Mouse (Mus musculus) C2C12 (cell line): Measurements from ENCODE around the gene Mthfd1l. TPM values are rescaled to one million over a fixed set of nuclear protein-coding genes. Genes with fewer than 3 reads are reported as not detected.

Experiments
- H3K27me3 ChIP-seq: one replicate; pipeline ENCODE4 v1.6.1; 2011; ENCODE audit not compliant: control insufficient read depth, insufficient read depth, insufficient read length
- H3K36me3 ChIP-seq: one replicate; pipeline ENCODE4 v1.6.1; 2011; ENCODE audit not compliant: control insufficient read depth, insufficient read depth
- H3K4me3 ChIP-seq: one replicate; pipeline ENCODE4 v1.5.1; 2011; ENCODE audit warnings: mild to moderate bottlenecking, control low read depth; ENCODE audit not compliant: poor library complexity, insufficient read depth, severe bottlenecking
- H3K79me2 ChIP-seq: one replicate; pipeline ENCODE4 v1.6.1; 2011; ENCODE audit not compliant: control insufficient read depth, insufficient read depth
- H3K79me3 ChIP-seq: one replicate; pipeline ENCODE4 v1.6.1; 2011; ENCODE audit warnings: low read depth, control low read depth
- H3ac ChIP-seq: one replicate; pipeline ENCODE3; 2011; ENCODE audit warnings: low read depth; ENCODE audit not compliant: control insufficient read depth, insufficient read length
- CEBPB ChIP-seq: IDR thresholded peaks from one replicate; pipeline ENCODE4 v1.6.1; 2011; ENCODE audit warnings: low read depth, mild to moderate bottlenecking, control low read depth, moderate library complexity
- CTCF ChIP-seq: IDR thresholded peaks from one replicate; pipeline ENCODE4 v1.5.1; 2011; ENCODE audit not compliant: control insufficient read depth, insufficient read depth, insufficient read length
- FOSL1 ChIP-seq: IDR thresholded peaks from one replicate; pipeline ENCODE4 v1.8.0; 2011; ENCODE audit warnings: mild to moderate bottlenecking, low read length; ENCODE audit not compliant: poor library complexity, insufficient read depth, severe bottlenecking
- MAX ChIP-seq: IDR thresholded peaks from one replicate; pipeline ENCODE4 v1.6.1; 2011; ENCODE audit warnings: mild to moderate bottlenecking, control low read depth
- MYOD1 ChIP-seq: IDR thresholded peaks from one replicate; pipeline ENCODE4 v1.6.1; 2011; ENCODE audit warnings: low read depth; ENCODE audit not compliant: control insufficient read depth, insufficient read length
- MYOG ChIP-seq: IDR thresholded peaks from one replicate; pipeline ENCODE4 v1.6.1; 2011; ENCODE audit not compliant: control insufficient read depth, insufficient read length; ENCODE audit errors: extremely low read depth
- USF1 ChIP-seq: IDR thresholded peaks from one replicate; pipeline ENCODE4 v1.6.1; 2011; ENCODE audit warnings: low read depth, mild to moderate bottlenecking, control low read depth, moderate library complexity
- polyA plus RNA-seq: library from polyadenylated mRNA; unstranded; fragments of >200 nt; fragmentation: generic; extraction: Trizol; gene quantifications from one replicate; pipeline ENCODE4 v1.2.1, GENCODE M21; 2012; ENCODE audit warnings: missing spikeins

Mthfd1l gene
- polyA plus RNA-seq, 1 experiment = 43.6 TPM

GRCm38 (mm10) chr10:4079643-4080244, 106.8 kb downstream of the Mthfd1l start:
- Histone ChIP-seq H3ac (no peak overlapping the region), H3K79me2 (no peaks in the 10 kb centered on the region), H3K79me3 (no peaks in the 10 kb centered on the region), H3K27me3 (no peaks in the 10 kb centered on the region), H3K36me3 (peaks cover 20% of the 10 kb centered on the region), H3K4me3 (no peak overlapping the region)
- no peak for TF ChIP-seq CEBPB
- no peak for TF ChIP-seq MAX
- no peak for TF ChIP-seq USF1
- no peak for TF ChIP-seq MYOD1
- no peak for TF ChIP-seq FOSL1
- no peak for TF ChIP-seq MYOG
- no peak for TF ChIP-seq CTCF

DNA sequence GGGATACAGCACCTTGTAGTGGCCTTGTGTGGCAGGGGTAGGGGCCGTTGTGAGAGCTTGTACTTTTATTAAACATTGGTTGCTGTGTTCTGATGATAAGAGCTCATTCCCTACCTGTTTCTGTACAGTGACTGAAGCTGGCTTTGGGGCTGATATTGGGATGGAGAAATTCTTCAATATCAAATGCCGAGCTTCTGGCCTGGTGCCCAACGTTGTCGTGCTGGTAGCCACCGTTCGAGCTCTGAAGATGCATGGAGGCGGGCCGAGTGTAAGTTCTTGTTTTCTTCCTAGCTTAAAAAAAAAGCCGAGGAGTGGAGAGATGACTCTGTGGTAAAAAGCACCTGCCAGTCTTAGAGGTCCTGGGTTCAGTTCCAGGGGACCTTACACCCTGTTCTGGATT, 110.7 kb downstream of the Mthfd1l start:
- TF ChIP-seq MYOG (no peak), CTCF (no peak), USF1 (no peak), FOSL1 (no peak), MAX (no peak), CEBPB (no peak), MYOD1 (no peak)
- no peaks in the 10 kb centered on the region for H3K79me3 ChIP-seq
- H3K36me3 ChIP-seq = peaks cover 38% of the 10 kb centered on the region
- no peak overlapping the region for H3K4me3 ChIP-seq
- H3K79me2 ChIP-seq = no peaks in the 10 kb centered on the region
- H3K27me3 ChIP-seq = no peaks in the 10 kb centered on the region
- H3ac ChIP-seq = no peak overlapping the region

- no peaks in the 10 kb centered on the region for H3K27me3 ChIP-seq
- no peak overlapping the region for H3K4me3 ChIP-seq
- no peaks in the 10 kb centered on the region for H3K79me3 ChIP-seq
- no peak overlapping the region for H3ac ChIP-seq
- peaks cover 51% of the 10 kb centered on the region for H3K36me3 ChIP-seq
- H3K79me2 ChIP-seq = no peaks in the 10 kb centered on the region
- TF ChIP-seq MYOG (no peak), CEBPB (no peak), CTCF (no peak), MAX (no peak), FOSL1 (no peak), MYOD1 (no peak), USF1 (no peak)
Measured at GRCm38 (mm10) chr10:4084907-4085306, 112.0 kb downstream of the Mthfd1l start.

DNA sequence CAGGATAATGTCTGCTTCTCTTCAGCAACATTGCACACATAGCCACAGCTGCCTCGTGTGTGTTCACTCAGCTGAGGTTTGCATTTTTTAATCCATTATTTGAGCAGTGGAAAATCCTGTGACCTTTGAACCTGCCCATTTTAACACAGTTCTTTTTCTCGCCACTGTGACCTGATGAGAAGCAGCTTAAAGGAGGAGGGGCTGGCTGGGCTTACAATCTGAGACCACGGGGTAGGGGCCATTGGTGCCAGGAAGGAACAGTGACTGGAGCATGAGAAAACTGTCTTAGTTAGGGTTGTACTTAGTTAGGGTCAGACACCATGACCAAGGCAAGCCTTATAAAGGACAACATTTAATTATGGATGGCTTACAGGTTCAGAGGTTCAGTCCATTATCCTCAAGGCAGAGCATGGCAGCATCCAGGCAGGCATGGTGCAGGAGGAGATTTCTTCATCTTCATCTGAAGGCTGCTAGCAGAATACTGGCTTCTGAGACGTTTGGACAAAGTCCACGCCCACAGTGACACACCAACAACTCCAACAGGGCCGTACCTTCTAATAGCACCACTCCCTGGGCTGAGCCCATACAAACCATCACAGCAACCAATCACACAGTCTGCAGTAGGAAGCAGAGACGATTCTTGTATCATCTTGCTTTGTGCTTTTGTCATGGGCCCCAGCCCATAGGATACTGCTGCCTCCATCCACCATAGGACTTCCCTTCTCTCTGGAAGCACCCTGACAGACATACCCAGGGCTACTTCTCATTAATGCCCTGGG, 112.6 kb downstream of the Mthfd1l start:
- H3K79me2 ChIP-seq = no peaks in the 10 kb centered on the region
- H3K79me3 ChIP-seq = no peaks in the 10 kb centered on the region
- no peak for TF ChIP-seq USF1
- no peak for TF ChIP-seq FOSL1
- no peak for TF ChIP-seq CEBPB
- no peak for TF ChIP-seq MYOG
- TF ChIP-seq CTCF = no peak
- no peak for TF ChIP-seq MAX
- TF ChIP-seq MYOD1 = no peak
- H3K27me3 ChIP-seq = no peaks in the 10 kb centered on the region
- H3K36me3 ChIP-seq = peaks cover 54% of the 10 kb centered on the region
- H3ac ChIP-seq = no peak overlapping the region
- no peak overlapping the region for H3K4me3 ChIP-seq

DNA sequence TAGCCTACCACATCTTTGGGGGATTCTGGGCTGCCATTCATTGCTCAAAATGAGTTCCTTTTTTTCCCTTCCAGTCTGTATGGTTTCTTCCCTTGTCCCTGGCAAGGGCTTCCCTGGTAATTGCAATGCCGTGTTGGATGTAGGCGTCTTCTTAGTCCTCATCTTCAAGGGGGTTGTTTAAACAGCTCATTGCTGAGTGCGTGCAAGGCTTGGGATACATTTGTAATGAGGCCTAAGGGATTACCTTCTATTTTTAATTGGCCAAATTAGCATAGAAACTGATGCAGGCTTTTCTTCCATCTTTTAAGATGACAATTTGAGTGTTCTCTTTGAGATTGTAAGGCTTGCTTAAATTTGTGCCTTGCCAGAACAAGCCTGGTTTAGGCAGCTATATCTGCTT, 114.6 kb downstream of the Mthfd1l start:
- Histone ChIP-seq H3K27me3 (no peaks in the 10 kb centered on the region), H3ac (no peak overlapping the region), H3K4me3 (no peak overlapping the region), H3K79me3 (no peaks in the 10 kb centered on the region), H3K36me3 (peaks cover 60% of the 10 kb centered on the region), H3K79me2 (no peaks in the 10 kb centered on the region)
- TF ChIP-seq USF1 (no peak), CTCF (no peak), MYOD1 (no peak), FOSL1 (no peak), MAX (no peak), CEBPB (no peak), MYOG (no peak)
